Mouse (Mus musculus) lung, adult 2 months (tissue): Measurements from ENCODE around the gene Dst. TPM values are rescaled to one million over a fixed set of nuclear protein-coding genes. Genes with fewer than 3 reads are reported as not detected.

Source experiments
- DNase-seq: peaks from one replicate; pipeline ENCODE4 v3.0.0; 2022
- H3K4me1 ChIP-seq: fragments of 200-500 bp; 2 replicates; pipeline ENCODE4 v1.6.1; 2011; ENCODE audit warnings: low read length; ENCODE audit not compliant: control insufficient read depth, insufficient read depth
- H3K4me3 ChIP-seq: fragments of 200-500 bp; replicated peaks from 2 replicates; pipeline ENCODE3; 2011; ENCODE audit warnings: low read depth, mild to moderate bottlenecking, control low read depth, low read length; ENCODE audit errors: extremely low read depth
- CTCF ChIP-seq: fragments of 200-500 bp; IDR thresholded peaks from 2 replicates; pipeline ENCODE4 v1.5.1; 2011; ENCODE audit warnings: mild to moderate bottlenecking, low read length, control low read depth; ENCODE audit not compliant: insufficient read depth
- POLR2A ChIP-seq: fragments of 200-500 bp; IDR thresholded peaks from 2 replicates; pipeline ENCODE4 v1.6.1; 2011; ENCODE audit warnings: low read depth, mild to moderate bottlenecking, control low read depth, low read length, borderline replicate concordance; ENCODE audit errors: extremely low read depth
- WGBS: fragments of 180-500 bp; shearing (Covaris S2); methylation state at CpG from one replicate; pipeline ENCODE4 v1.1.7; 2018; 5-methylcytosine and 5-hydroxymethylcytosine counted together
- polyA plus RNA-seq: library from polyadenylated mRNA; depleted of rRNA; stranded (reverse); fragments of >200 nt; gene quantifications from 2 replicates; pipeline ENCODE4 v1.2.3, GENCODE M21; 2012

The Dst gene
- polyA plus RNA-seq, 1 experiment: 55.4 TPM

DNA sequence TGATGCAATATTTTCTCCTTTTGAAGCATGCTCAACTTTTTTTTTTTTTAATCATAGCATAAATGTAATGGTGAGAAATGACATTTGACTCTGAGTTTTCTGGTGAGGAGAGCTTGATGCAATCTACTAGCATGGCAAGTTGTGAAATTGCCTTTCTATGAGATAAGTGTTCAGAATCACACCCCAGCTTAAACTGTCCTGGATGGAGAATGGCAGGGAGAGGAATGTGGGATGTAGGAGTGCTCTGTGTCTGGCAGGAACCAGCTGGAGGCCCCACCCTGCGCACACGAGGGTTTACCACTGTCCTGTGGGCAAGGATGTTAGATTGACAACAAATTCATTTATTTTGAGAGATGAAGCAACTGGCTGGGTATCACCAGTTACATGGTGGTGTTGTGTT, 202.8 kb downstream of the Dst start:
- 0 out of 2 replicates have a peak, but pooled peaks cover 2% of the 10 kb centered on the region for H3K4me1 ChIP-seq
- no peak for TF ChIP-seq POLR2A
- TF ChIP-seq CTCF: no peak
- WGBS: 35% methylated on average over 2 of the region's 2 CpGs
- H3K4me3 ChIP-seq: no peak overlapping the region
- DNase-seq: no peak

DNA sequence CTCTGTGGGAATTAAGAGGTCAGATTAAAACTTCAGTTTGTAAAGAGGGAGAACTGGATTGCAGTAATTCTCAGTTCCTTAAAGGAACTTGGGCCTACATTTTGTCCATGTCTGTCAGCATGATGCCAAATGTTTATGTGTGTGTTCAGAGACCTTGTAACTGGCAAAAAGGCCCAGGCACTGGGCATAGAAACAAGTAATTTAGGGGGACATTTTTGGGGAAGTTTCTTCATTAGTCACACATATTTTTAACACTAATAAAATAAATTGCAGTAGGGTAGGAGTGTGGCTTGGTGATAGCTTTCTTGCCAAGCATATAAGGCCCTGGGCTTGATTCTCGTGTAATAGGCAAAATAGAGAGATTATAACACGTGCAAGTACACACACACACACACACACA, 203.9 kb downstream of the Dst start:
- 88% methylated on average over 2 of the region's 2 CpGs for WGBS
- H3K4me1 ChIP-seq: 0 out of 2 replicates have a peak, but pooled peaks cover 2% of the 10 kb centered on the region
- TF ChIP-seq CTCF: no peak
- TF ChIP-seq POLR2A: no peak
- no peak overlapping the region for H3K4me3 ChIP-seq
- DNase-seq: no peak

DNA sequence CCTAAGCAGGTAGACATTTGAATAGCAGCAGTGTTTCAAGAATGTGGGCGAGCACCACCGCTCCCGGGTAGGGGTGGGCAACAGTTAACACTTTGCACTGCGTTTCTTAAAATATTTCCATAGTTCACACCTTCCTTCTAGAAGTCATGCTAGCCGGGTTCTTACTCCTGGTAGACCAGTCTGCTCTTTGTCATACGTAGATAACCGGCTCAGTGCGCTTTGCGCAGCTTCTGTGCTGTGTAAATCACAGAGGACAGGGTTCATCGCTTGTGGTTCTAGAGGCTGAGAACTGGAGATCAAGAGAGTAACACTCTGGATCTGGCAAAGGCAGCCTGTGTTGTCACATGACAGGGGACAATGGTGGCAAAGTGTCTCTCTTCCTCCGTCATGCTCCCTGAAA, 208.4 kb downstream of the Dst start:
- no peak for TF ChIP-seq POLR2A
- TF ChIP-seq CTCF: no peak
- WGBS: 67% methylated on average over 11 of the region's 11 CpGs
- no peak for DNase-seq
- peaks cover 8% of the 10 kb centered on the region for H3K4me1 ChIP-seq
- H3K4me3 ChIP-seq: no peak overlapping the region

DNA sequence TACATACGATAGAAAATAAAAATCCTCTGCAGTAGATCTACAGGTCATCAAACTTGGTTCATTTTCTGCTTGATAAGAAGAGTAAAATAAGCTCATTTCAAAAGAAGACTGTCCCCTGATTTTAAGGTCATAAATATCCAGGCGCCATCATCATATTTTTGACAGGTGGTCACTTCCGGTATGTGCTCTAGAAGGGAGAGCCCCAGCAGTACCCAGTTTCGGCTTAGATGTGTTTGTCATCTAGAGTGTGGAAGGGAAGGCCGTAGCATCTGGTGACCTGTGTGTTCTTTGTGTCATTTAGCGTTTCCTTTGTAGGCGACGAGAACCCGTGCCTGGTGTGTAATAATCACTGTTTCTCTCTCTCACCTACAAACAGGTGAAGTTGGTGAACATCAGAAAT, 209.0 kb downstream of the Dst start:
- DNase-seq: no peak
- no peak overlapping the region for H3K4me3 ChIP-seq
- no peak for TF ChIP-seq CTCF
- no peak for TF ChIP-seq POLR2A
- peaks cover 8% of the 10 kb centered on the region for H3K4me1 ChIP-seq
- 75% methylated on average over 9 of the region's 9 CpGs for WGBS

DNA sequence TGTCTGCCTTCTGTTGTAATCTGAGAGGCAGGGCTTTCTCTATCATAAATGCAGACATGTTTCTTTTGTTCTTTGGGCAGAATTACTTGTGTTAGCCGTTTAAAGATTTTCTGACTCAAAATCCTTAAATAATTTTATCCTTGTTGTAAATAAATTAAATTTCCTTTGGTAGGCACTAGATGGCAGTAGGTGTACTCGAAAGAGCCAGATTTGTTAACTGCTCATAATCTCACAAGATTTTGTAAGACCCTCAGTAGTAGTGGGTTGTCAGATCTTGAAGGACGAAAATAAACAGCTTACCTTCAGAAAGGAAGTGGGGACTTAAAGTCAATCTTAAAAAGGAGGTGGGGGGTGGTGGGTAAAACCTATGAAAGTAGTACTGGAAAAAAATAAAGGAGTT, 209.7 kb downstream of the Dst start:
- 21% methylated on average over 3 of the region's 3 CpGs for WGBS
- no peak for DNase-seq
- TF ChIP-seq POLR2A (no peak), CTCF (no peak)

DNA sequence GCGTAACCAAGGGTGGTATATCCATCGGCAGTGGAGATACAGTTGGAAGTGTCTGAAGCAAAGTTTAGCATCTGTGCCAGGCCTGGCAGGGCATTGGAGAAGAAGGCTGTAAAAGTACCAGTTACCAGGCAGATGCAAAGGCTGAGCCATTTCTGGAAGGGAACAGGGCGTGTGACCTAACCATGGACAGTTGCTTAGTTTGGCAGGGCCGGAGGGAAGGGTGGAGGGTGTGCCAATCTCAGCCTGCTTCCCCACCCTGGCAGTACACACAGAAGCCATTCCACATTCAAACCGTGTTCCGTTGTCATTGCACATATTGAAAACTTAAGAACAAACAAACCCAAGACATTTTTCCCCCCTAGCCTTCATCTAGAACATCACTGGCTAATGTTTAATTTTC, 212.0 kb downstream of the Dst start:
- peaks cover 21% of the 10 kb centered on the region for H3K4me1 ChIP-seq
- H3K4me3 ChIP-seq: no peak overlapping the region
- TF ChIP-seq POLR2A (no peak), CTCF (no peak)
- DNase-seq: no peak
- WGBS: 38% methylated on average over 6 of the region's 6 CpGs

More for the DNA sequence above, 209.7 kb downstream of the Dst start:
- Histone ChIP-seq H3K4me1 (peaks cover 8% of the 10 kb centered on the region), H3K4me3 (no peak overlapping the region)

DNA sequence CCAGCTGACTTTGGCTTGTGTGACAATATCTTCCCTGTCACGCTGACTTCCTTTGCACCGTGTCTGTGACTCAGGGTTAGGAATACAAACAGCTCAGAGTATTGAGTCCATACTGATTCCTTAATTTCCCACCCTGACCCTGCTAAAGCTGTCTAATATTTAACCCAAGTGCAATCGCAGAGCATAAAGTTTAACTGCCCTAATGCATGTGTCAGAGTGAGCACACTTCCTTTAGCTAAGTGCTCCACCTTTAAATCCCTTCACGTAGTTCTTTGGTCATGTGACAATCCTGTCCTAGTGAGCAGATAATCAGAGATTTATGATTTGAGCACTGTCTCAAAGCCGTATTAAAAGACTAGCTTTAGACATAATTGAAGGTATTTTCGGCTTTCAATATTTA, 212.6 kb downstream of the Dst start:
- no peak for DNase-seq
- Histone ChIP-seq H3K4me1 (peaks cover 21% of the 10 kb centered on the region), H3K4me3 (peak overlapping the region; percentile 36)
- 15% methylated on average over 6 of the region's 6 CpGs for WGBS
- no peak for TF ChIP-seq POLR2A
- TF ChIP-seq CTCF: no peak

DNA sequence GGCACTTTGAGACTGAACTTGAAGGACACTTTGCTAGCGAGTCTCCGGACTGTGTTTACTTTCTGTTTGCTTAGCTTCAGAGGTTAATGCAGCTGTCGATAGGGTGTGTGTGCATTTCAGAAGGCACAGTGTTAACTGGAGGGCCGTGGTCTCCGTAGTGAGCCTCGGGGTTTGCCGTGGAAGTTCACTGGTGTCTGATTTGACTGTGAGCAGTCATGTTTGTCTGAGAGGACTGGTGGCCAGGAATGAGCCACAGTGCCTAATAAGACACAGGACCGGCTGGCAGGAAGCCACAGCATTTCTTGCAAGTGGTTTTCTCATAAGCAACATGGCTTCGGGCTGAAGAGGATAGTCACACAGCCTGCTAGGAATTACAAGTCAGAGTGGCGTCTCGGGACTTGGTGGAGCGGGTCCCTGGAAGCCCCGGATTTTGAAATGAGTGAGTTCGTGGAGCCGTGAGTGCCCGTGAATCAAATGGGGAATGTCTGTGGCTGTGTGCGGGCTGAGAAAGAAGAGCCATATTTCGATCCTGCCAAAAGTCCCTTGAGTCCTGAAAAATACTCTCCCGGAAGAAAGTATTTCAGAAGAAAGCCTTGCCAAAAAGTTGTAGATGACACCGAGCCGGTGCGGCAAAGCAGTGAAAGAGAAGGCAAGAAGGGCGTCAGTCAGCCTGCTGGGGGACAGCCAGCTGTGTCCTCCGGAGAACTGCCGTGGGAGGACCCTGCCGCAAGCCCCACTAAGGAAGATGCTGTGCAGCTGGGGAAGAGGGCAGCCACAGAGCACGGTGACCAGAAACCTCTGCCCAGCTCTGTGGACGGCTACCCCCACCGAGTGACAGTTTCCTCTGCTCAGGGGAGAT, 213.4 kb downstream of the Dst start:
- peak; percentile 53; the same call in 1 of the 2 replicates for TF ChIP-seq POLR2A
- TF ChIP-seq CTCF: no peak
- WGBS: 33% methylated on average over 29 of the region's 29 CpGs
- peaks cover 21% of the 10 kb centered on the region for H3K4me1 ChIP-seq
- peak; percentile 83 for DNase-seq
- H3K4me3 ChIP-seq: peak overlapping the region; percentile 78

DNA sequence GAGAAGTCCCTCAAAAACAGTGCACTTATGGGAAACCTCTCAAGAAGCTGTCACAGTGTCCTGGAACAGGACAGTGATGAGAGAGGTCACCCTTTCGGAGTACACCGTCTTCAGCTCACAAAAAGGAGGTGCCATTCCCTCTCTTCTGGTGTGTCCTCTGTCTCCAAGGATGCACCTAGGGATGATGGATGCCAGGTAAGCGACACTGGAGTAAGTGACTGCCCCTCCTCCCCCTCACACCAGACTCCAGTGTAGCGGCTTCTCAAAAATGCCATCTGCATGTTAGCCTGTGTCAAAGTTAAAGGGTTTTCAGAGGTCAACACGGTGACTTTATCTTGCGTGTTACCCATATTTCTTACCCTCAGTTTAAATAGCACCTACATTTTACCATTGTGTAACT, 214.2 kb downstream of the Dst start:
- H3K4me3 ChIP-seq: peak overlapping the region; percentile 3
- H3K4me1 ChIP-seq: peaks cover 21% of the 10 kb centered on the region
- 69% methylated on average over 6 of the region's 6 CpGs for WGBS
- TF ChIP-seq POLR2A (no peak), CTCF (no peak)
- no peak for DNase-seq

DNA sequence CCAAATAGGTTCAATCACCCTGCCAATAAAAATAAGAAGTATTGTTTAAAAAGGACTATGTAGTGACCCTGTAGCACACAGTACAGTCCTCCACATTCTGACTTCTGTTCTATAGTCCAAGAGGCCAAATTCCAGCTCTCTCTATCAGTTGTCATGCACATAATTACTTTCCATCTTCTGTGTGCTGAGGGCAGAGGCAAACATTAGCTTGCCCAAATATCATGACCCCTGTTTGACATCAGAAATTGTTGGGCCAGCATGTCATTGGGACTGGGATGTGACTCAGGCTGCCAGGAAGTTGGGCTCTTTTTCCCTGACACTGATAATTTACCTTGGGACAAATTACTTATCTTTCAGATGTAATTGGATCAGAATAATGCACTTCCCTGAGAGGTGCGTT, 214.9 kb downstream of the Dst start:
- WGBS: 47% methylated on average over 1 of the region's 1 CpGs
- TF ChIP-seq CTCF (no peak), POLR2A (no peak)
- Histone ChIP-seq H3K4me1 (peaks cover 21% of the 10 kb centered on the region), H3K4me3 (no peak overlapping the region)
- DNase-seq: no peak

DNA sequence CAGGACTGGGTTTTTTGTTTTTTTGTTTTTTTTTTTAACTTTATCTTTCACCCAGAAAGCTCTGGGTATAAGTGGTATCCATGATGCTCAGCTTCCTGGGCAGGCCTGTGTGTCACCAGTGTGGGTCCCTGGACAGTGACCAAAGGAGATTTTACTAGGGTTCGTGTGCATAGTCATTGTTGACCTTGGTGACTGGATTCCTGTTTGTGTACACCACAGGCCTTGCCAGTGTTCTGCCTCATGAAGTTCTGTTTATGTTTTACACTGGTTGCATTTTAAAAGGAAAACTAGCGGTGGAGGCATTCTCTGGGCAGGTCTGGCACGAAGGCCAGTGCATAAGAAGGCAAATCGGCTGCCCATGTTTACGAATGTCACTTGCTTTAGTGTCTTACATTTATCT, 215.3 kb downstream of the Dst start:
- Histone ChIP-seq H3K4me1 (peaks cover 21% of the 10 kb centered on the region), H3K4me3 (peak overlapping the region; percentile 38)
- TF ChIP-seq CTCF: no peak
- no peak for TF ChIP-seq POLR2A
- WGBS: 26% methylated on average over 5 of the region's 5 CpGs
- DNase-seq: no peak
